Mouse (Mus musculus): ENCODE measurements at regions not wholly inside any gene's neighbourhood (a gene's known extent, or its start where the extent isn't known, plus 50 kb on each side); places are given as distances from the start of the nearest gene placed in this dataset.

GRCm38 (mm10) chr12:12819746-12820145 is 122.0 kb downstream of the Mycn start:
- DNase-seq = no peak

DNA sequence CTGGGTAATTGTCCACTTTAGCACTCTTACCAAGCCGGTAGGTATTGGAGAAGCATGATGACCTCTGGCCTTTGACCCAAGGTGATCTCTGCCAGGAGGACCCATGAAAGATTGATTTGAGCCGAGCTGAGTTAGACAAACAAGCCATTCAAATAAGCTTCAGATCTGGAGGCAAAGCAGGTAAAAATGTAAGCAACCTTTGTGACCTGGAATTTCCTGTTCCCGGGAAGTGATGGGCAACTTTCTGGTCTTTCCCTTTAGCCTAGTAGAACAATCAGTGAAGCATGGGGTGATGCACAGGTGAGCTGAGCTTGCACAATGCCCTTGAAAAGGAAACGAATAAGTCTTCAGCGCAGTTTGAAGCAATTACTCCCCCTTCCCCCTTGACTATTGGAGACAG is 127.0 kb downstream of the Mycn start:
- DNase-seq = no peak

DNA sequence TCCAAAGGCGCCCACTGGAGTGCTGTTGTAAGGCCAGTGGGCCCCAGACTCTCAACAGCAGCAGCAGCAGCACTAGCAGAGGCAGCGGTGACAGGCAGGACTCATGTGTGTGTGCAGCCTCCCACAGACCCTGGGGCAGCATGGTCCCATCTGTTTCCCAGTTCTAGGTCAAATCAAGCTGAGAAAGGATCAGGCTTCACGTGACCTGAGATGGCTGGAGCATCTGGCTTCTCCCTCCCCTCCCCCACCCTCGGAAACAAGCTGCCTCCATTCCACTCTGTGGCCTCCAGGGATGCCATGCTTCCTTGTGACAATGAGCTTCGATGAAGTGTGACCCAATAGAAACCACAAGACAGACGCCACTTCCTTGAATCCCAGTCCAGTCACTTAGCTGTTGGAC is 128.8 kb downstream of the Mycn start:
- DNase-seq = no peak

DNA sequence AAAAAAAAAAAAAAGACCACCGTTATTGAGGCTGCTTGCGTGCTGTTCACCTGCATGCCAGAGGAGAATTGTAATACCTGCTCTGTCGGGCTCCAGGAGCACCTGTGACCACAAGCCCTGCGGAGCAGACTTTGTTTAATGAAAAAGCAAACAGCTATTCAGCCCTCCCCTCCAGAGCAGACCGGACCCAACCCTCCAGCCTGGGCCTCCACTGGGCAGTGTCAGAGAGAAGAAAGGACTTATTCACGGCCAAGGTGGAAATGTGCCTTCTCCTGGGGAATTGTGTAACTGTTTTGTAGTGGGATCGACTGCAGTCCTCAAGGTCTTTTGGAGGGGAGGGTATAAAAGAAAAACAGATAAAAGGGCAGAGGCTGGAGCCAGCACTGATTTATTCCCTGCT is 130.8 kb downstream of the Mycn start:
- DNase-seq = peak; percentile 33

DNA sequence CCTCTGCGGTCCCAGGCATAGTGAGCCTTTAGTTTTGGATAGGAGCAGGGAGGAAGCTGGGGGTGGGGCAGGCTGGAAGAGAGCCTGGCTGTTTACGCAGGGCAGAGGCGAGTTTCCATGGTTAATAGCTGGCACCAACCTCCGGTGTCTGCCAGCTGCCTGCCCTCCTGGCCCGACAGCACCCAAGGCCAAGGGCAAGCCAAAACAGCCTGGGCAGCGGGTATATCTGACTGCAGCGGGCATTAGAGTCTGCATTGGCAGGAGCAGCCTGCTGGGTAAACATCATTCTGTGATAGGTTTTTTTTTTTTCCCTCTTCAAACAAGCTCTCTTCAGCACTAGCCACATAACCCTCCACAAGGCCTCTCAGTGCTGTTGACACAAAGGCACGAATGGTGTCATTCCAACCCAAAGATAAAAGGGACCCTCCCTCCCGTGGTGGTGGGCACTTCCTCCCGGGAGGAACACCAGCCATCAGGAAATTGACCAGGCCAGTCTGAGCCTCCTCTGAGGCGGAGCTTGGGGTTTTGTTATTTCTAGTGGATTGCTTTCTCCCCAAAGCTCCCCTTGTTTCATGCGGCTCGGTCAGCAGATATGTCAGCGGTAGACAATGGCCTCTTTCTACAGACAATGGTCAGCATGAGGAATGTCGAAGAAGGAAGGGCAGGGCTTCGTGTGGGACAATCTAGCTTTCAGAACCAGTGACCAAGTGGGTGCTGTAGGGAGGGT is 131.4 kb downstream of the Mycn start:
- DNase-seq = peak; percentile 92

DNA sequence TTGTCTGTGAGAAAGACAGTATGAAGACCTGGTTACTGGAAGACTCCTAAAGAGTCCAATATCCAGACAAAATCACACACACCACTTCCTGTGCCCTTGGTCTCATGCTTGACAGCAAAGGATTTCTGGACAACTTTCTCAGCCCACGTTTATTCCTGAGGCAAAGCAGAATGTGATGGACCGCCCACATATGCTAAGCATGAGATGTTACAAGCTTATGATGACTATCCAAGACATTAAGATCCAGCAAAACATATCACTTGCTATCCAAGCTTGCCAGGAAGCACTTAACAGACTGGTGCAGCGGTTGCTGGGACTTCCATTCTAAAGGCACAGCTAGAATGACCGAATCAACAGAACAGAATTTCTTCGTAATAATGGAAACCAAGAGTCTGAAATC is 133.6 kb downstream of the Mycn start:
- DNase-seq = no peak

DNA sequence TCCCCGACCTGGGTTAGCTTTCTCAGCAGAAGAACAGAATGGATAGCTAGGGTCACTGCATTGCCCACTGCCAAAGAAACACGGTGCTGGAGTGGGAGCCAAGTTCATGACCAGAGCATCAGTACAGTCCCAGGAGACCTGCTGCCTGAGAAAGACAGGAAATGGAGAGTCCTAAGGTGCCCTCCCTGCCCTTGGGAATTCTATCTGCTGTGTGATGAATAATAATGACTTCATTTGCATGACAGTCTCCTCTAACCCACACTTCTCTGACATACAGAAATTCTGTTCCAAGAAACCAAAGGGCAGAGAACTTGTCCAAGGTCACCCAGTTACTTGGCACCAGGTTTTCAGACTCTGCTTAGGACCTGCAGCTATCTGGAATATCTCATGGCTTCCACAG is 138.1 kb downstream of the Mycn start:
- DNase-seq = no peak

DNA sequence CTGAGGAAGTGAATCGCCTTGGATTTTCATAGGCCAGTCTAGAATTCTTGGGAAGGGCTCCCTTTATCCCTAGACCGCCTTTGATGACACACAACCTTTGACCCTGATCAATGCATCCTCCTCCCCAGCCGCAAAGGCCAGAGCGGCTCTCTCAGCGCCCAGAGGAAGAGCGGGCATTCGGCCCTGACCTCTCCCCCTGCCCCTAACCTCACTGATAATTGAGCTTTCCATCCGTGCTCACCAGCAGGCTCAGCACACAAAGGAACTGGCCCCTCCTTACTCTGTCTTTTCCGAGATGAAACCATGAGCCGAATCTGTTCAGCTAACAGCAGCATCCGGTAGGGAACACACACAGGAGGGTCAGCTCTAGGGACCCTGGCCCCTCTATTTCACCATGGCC is 139.3 kb downstream of the Mycn start:
- no peak for DNase-seq

- DNase-seq = no peak
Observed at GRCm38 (mm10) chr12:12801700-12802099, 140.0 kb downstream of the Mycn start.

GRCm38 (mm10) chr12:12800120-12800519 is 141.6 kb downstream of the Mycn start:
- no peak for DNase-seq

DNA sequence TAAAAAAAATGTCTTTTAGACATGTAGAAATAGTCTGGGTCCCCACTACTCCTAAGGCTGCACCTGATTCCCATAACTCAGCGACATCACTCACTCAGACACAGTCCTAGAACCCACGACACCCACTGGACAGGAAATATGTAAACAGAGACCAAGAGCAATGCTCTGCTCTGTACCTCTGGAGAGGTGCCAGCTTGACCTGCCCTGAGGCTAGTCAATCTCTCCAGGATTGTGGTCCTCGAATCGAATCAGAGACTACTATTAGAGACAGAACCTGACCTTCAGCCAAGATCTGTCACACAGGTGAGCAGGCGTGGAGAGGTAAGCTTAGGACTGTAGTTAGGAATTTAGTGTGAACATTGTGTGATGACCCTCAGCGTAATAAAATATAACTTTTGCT is 152.7 kb downstream of the Mycn start:
- DNase-seq = no peak

GRCm38 (mm10) chr12:12788263-12788852 is 153.4 kb downstream of the Mycn start:
- no peak for DNase-seq

DNA sequence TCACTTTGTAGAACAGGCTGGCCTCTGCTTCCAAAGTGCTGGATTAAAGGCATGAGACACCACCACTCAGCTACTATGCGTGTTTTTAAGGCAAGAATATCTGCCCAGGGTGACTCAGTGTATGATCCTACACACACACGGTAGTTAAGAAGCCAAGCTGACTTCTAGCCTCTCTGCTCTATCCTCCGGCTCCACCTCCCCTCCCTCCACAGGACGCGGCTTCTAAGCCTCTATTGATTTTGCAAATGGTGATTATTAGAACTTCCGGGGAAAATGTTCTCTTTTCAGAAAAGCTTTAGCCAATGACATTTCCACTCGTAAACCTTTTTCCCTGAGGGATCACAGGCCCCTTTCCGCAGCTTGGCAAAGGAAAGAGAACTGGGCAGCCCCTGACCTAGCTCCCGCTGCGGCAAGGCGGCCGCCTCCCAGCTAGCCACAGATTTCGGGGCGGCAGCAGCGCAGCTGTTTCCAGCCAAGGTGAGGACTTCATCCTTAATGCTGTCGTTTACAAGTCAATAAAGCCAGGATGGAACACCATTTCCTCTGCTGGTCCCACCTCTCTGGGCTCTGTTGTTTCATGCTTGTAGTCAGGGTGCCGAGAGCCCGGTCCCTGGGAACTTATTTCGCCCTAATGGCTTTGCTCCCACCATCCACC is 154.0 kb downstream of the Mycn start:
- no peak for DNase-seq

- DNase-seq = no peak
Observed at GRCm38 (mm10) chr12:12787161-12787560, 154.6 kb downstream of the Mycn start.

DNA sequence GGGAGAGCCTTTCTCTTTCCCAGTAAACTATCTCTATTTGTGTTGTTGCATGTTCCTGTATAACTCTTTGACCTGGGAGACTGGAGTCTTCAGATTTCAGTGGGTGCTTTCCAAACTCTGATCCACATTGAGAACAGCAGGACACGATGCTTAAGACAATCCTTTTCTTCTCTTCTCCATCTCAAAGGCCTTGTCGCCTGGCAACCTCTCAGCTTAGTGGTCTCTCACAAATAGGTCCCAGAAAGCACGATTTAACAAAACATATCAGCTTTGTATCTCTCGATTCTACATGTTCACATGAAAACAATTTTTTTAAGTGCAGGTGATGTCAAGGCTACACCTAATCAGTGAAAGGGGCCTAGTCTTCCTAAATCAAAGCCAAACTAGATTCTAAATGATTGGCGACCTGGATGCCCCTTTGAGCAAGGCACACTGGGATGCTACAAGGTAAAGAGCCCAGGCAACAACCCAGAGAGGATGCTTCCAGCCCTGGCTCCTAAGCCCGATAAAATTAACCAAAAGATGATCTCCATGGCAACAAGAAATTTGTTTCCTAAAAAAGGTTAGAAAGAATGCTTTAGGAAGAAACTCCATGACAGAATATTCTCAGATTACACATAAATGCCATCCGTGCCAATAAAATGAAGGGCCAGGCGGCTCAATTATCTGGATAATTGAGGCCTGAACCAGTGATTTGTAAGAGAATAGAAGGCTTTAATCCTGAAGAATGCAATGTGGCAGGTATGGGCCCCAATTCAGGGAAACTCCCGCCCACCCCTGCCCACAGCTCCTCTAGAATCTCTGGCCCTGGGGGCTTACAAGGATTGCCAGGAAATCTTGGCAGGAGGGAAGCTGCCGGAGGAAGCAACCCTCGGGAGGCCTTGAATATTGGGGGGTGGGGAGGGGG is 157.8 kb downstream of the Mycn start:
- no peak for DNase-seq

- no peak for DNase-seq
Observed at GRCm38 (mm10) chr12:12781526-12781925, 160.2 kb downstream of the Mycn start.

DNA sequence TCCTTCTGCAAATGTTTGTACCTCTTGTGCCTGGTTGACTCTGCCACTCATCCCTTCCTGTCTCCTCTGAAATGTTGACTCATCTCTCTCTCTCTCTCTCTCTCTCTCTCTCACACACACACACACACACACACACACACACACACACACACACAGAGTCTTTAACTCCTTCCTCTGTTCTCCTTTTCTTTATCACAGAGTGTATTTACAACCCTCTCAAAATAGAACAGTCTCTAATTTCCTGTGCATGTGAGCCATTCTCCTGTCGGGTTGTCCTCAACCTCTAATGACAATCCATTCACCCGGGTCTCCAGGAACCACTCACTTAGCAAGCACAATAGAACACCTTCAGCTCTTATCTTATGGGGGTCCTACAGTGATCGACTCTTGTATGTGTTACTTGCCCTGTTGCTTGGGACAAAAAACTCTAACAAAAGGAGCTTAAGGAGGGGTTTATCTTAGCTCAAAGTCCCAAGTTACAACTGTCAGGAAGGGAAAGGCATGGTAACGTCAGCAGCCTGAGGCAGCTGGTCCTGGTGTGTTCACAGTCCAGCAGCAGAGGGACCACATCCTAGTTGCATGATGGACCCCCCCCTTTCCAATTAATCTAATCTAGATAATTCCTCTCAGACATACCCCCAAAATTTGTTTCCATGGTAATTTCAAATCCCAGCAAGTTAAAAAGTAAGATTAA is 163.0 kb downstream of the Mycn start:
- no peak for DNase-seq

DNA sequence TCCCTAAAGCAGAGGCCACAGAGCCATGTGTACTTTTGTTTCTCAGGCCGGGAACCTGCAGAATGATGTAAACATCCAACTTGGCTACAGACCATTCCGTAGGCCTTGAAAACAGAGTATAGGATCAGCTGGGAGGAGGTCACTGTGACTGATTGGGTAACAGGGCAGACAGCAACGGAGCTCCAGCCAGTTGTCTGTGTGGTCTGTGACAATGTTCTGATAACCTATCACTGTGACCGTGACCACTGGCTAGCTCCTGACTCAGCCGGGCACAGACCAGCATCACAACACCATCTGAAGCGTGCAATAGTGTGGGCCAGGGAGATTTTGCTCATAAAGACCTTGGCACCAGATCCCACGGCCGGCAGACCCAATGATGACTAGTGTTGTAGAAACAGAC is 164.3 kb downstream of the Mycn start:
- DNase-seq = peak; percentile 90

DNA sequence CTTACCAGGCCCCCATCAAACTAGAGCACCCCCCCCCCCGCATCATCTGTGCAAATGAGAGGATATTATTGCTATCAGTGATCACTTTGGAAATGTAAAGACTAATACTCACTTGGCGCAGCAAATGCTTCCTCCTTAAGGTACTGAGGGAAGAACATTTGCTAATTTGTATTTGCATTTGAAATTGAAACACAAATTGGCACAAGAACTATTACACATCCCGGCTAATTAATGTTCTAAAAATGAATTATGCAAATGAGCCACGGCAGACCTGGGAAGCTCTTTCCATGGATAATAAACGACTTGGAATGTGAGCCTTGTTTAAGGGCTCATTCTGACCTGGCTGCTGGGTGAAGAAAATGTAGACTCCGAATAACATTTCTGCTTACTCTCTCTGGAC is 164.9 kb downstream of the Mycn start:
- DNase-seq = no peak

GRCm38 (mm10) chr12:12770970-12771369 is 170.7 kb downstream of the Mycn start:
- no peak for DNase-seq

- no peak for DNase-seq
Observed at GRCm38 (mm10) chr12:12766510-12767304, 175.0 kb downstream of the Mycn start.

Data from adrenal gland, adult 2 months (tissue).